Mouse (Mus musculus): ENCODE measurements around the gene Lsm10. TPM values are rescaled to one million over a fixed set of nuclear protein-coding genes. Genes with fewer than 3 reads are reported as not detected.

Gene Lsm10
- 41.9 and 43.5 TPM in 2 replicates for polyA plus RNA-seq (2012; rRNA removed)

DNA sequence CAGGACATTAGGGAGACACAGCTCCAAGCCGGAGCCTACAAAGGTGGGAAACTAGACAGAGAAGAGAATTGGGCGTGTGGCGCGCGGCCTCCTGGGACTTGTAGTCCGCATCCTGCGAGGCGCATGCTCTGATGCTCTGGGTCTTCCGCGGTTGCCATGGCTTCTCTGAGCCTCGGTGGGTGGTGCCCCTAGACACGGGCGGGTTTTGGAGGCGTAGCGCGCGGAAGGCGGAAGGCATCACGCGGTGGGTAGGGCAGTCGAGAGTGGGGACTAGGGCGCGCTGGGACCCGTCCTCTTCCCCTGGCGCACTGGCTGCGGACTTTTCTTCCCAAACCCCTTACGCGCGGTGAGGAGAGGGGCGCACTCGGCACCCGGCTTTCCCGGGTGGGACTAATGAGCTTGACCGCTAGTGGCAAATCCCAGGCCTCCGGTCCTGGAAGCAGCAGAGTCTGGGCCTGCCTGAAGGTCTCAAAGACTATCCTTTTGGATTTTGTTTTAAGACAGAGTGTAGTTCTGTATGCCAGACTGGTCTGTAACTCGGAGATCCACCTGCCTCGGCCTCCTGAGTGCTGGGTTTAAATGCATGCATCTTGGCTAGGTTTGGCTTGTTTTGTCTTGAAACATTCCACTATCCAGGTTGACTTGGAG, at the start of gene Lsm10:
Lsm10 (plus strand) TSS at position 160 of the 648 bp plus-strand sequence.
- Histone ChIP-seq H3K36me3 (ENCODE audit: control insufficient read depth, insufficient read depth, low read length) (no peaks in the 10 kb centered on the region), H3K4me1 (ENCODE audit: control insufficient read depth, insufficient read depth, low read length) (peaks cover 3% of the 10 kb centered on the region; the same call in 1 of the 2 replicates), H3K27me3 (ENCODE audit: control insufficient read depth, insufficient read depth, low read length) (no peaks in the 10 kb centered on the region), H3K4me3 (ENCODE audit: control insufficient read depth, low read depth, low read length) (peak within 1 kb of the TSS; percentile 87), H3K27ac (ENCODE audit: control insufficient read depth, insufficient read depth, low read depth, low read length) (peak within 1 kb of the TSS; percentile 77)
- TF ChIP-seq POLR2A (IDR thresholded peaks at IDR 0.05; ENCODE audit: control insufficient read depth, low read depth, low read length) (peak; percentile 86), CTCF (IDR thresholded peaks at IDR 0.05; ENCODE audit: control insufficient read depth, insufficient read depth, insufficient replicate concordance, low read depth, low read length) (no peak)

GRCm38 (mm10) chr4:126046851-126047585, 49.4 kb upstream of the Lsm10 start, which contains the start of gene Mrps15:
Gene Mrps15 (plus strand): TSS chr4:126046925.
- peaks cover 2% of the 10 kb centered on the region; the same call in 1 of the 2 replicates for H3K4me1 ChIP-seq (ENCODE audit: control insufficient read depth, insufficient read depth, low read length)
- H3K27ac ChIP-seq (ENCODE audit: control insufficient read depth, insufficient read depth, low read depth, low read length), result peak within 1 kb of the TSS; percentile 68
- H3K27me3 ChIP-seq (ENCODE audit: control insufficient read depth, insufficient read depth, low read length), result no peaks in the 10 kb centered on the region
- H3K36me3 ChIP-seq (ENCODE audit: control insufficient read depth, insufficient read depth, low read length), result no peaks in the 10 kb centered on the region
- peak within 1 kb of the TSS; percentile 87 for H3K4me3 ChIP-seq (ENCODE audit: control insufficient read depth, low read depth, low read length)
- TF ChIP-seq CTCF (IDR thresholded peaks at IDR 0.05; ENCODE audit: control insufficient read depth, insufficient read depth, insufficient replicate concordance, low read depth, low read length) (no peak), POLR2A (IDR thresholded peaks at IDR 0.05; ENCODE audit: control insufficient read depth, low read depth, low read length) (peak; percentile 76)

GRCm38 (mm10) chr4:126051617-126052016, 44.8 kb upstream of the Lsm10 start:
- Histone ChIP-seq H3K4me1 (ENCODE audit: control insufficient read depth, insufficient read depth, low read length) (peaks cover under 1% of the 10 kb centered on the region; the same call in 1 of the 2 replicates), H3K27ac (ENCODE audit: control insufficient read depth, insufficient read depth, low read depth, low read length) (no peak overlapping the region), H3K27me3 (ENCODE audit: control insufficient read depth, insufficient read depth, low read length) (no peaks in the 10 kb centered on the region), H3K4me3 (ENCODE audit: control insufficient read depth, low read depth, low read length) (no peak overlapping the region), H3K36me3 (ENCODE audit: control insufficient read depth, insufficient read depth, low read length) (peaks cover 2% of the 10 kb centered on the region; the same call in 1 of the 2 replicates)
- TF ChIP-seq POLR2A (IDR thresholded peaks at IDR 0.05; ENCODE audit: control insufficient read depth, low read depth, low read length) (no peak), CTCF (IDR thresholded peaks at IDR 0.05; ENCODE audit: control insufficient read depth, insufficient read depth, insufficient replicate concordance, low read depth, low read length) (no peak)

DNA sequence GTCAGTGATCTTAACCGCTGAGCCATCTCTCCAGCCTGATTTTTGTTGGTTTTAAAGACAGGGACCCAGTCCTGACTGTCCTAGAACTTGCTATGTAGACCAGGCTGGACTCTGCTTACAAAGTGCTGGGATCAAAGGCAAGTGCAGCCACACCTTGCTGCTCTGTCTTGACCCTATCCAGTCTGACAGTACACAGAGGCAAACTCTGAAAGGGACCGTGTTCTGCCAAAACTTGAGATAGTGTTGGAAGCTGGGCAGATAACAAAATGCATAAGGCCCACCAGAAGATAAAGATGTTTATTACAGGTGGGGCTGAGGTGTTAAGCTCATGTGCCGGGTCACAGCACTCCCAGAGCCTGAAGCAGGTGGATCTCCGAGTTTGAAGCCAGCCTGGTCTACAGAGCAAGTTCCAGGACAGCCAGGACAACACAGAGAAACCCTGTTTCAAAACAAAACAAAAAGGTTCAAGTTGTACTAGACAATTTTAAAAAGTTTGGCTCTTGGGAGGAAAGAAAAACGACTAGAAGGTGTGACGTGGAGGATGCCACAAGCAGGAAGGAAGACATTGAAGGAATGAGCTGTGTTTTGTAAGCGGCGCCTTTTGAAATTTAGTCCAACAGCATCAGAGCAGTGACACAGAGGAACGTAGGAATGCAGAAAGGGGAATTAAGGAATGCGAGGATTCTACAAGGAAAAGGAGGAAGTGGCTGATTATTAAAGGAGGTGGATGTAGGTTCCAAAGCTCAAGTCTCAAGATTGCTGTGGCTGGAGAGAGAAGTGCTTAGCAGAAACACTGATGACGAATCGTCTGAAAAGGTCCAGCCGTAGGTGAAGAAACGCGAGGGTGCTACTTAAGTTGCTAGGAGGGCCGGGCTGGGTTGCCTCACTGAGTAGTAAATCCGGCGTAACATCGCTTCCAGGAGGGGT, 39.0 kb upstream of the Lsm10 start:
- TF ChIP-seq CTCF (IDR thresholded peaks at IDR 0.05; ENCODE audit: control insufficient read depth, insufficient read depth, insufficient replicate concordance, low read depth, low read length), result no peak
- TF ChIP-seq POLR2A (IDR thresholded peaks at IDR 0.05; ENCODE audit: control insufficient read depth, low read depth, low read length), result no peak
- Histone ChIP-seq H3K27me3 (ENCODE audit: control insufficient read depth, insufficient read depth, low read length) (no peaks in the 10 kb centered on the region), H3K36me3 (ENCODE audit: control insufficient read depth, insufficient read depth, low read length) (peaks cover 2% of the 10 kb centered on the region; the same call in 1 of the 2 replicates), H3K4me3 (ENCODE audit: control insufficient read depth, low read depth, low read length) (peak overlapping the region; percentile 99), H3K27ac (ENCODE audit: control insufficient read depth, insufficient read depth, low read depth, low read length) (peak overlapping the region; percentile 79), H3K4me1 (ENCODE audit: control insufficient read depth, insufficient read depth, low read length) (peaks cover 3% of the 10 kb centered on the region; the same call in 1 of the 2 replicates)

DNA sequence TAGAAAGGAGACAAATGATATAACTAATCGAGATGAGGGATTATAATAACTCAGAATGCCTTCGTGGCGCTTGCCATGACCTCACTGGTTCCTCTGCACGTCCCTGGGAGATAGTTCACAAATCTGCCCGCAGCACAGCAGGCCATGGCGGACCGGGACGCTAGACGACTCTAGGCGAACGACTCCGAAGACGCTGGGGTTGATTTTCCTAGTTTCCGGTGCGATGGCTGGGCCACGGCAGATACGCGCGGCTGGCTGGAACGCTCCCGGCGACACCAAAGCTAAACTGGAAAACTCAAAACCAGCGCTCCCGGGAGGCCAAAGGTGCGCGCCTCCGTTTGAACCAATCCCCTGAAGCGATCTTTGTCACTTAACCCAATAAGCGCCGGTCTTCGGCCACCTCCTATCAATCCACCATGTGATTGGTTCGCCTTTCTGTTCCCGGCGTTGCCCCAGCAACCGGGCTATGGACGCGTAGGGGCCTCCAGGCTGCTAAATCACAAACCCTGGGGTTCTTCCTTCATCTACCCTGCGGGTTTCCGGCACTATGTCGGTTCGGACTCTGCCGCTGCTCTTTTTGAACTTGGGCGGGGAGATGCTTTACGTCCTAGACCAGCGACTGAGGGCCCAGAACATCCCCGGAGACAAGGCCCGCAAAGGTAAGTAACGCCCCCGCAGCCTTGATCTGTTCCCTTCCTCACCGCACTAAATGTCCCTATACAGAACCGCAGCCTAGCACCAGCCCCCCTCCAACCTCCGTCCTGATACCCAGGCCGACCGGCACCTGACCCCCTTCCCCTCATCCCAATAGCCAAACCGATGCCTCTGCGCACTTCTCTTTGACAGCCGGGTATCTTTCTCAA, 38.1 kb upstream of the Lsm10 start, which contains the start of gene Oscp1:
Oscp1 (plus strand) TSS at position 432 of the 863 bp plus-strand sequence.
- TF ChIP-seq CTCF (IDR thresholded peaks at IDR 0.05; ENCODE audit: control insufficient read depth, insufficient read depth, insufficient replicate concordance, low read depth, low read length) (no peak), POLR2A (IDR thresholded peaks at IDR 0.05; ENCODE audit: control insufficient read depth, low read depth, low read length) (peak; percentile 47; the same call in 1 of the 2 replicates)
- peaks cover 3% of the 10 kb centered on the region; the same call in 1 of the 2 replicates for H3K4me1 ChIP-seq (ENCODE audit: control insufficient read depth, insufficient read depth, low read length)
- H3K4me3 ChIP-seq (ENCODE audit: control insufficient read depth, low read depth, low read length), result peak within 1 kb of the TSS; percentile 99
- H3K27ac ChIP-seq (ENCODE audit: control insufficient read depth, insufficient read depth, low read depth, low read length), result peak within 1 kb of the TSS; percentile 87
- peaks cover 2% of the 10 kb centered on the region; the same call in 1 of the 2 replicates for H3K36me3 ChIP-seq (ENCODE audit: control insufficient read depth, insufficient read depth, low read length)
- H3K27me3 ChIP-seq (ENCODE audit: control insufficient read depth, insufficient read depth, low read length), result no peaks in the 10 kb centered on the region

- Histone ChIP-seq H3K36me3 (ENCODE audit: control insufficient read depth, insufficient read depth, low read length) (peaks cover 2% of the 10 kb centered on the region; the same call in 1 of the 2 replicates), H3K27me3 (ENCODE audit: control insufficient read depth, insufficient read depth, low read length) (no peaks in the 10 kb centered on the region), H3K4me1 (ENCODE audit: control insufficient read depth, insufficient read depth, low read length) (peaks cover 3% of the 10 kb centered on the region; the same call in 1 of the 2 replicates), H3K27ac (ENCODE audit: control insufficient read depth, insufficient read depth, low read depth, low read length) (peak overlapping the region; percentile 87), H3K4me3 (ENCODE audit: control insufficient read depth, low read depth, low read length) (peak overlapping the region; percentile 99)
- TF ChIP-seq POLR2A (IDR thresholded peaks at IDR 0.05; ENCODE audit: control insufficient read depth, low read depth, low read length), result no peak
- TF ChIP-seq CTCF (IDR thresholded peaks at IDR 0.05; ENCODE audit: control insufficient read depth, insufficient read depth, insufficient replicate concordance, low read depth, low read length), result no peak
Observed at GRCm38 (mm10) chr4:126058997-126059362, 37.4 kb upstream of the Lsm10 start.
